Mouse (Mus musculus) bone marrow macrophage, adult 2 months (primary cell): ENCODE results near the gene Fnbp1l.

Experiments
- CTCF ChIP-seq: IDR thresholded peaks from 2 replicates; pipeline ENCODE4 v1.5.1; 2012; ENCODE audit warnings: low read depth, mild to moderate bottlenecking, low read length, moderate library complexity
- POLR2A ChIP-seq: IDR thresholded peaks from 2 replicates; pipeline ENCODE4 v1.6.1; 2012; ENCODE audit warnings: mild to moderate bottlenecking, low read depth, low read length, borderline replicate concordance

DNA sequence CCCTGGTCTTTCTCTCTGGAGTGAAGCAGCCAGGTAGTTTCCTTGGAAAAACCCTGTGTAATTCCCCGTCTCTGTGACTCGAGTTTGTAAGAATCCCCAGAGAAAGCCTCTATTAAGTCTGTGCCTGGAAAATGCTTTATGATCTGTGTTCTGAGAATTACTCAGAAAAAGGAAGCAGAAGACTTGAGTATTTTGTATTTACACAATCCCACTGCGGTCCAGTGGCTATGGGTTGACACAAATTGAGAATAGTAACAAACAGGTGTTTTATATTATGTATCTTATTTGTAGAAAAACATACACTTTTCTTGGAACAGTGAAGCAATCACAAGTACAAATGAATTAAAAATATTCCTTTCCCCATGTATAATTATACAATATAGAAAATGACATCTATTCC lies 53.4 kb downstream of the Fnbp1l start:
- TF ChIP-seq CTCF: no peak
- no peak for TF ChIP-seq POLR2A
